In genomic region chr19:9055153-9055552, GRCm38 (mm10) we compare ENCODE assay signal across 11 mouse cellular contexts. TPM values are rescaled to one million over a fixed set of nuclear protein-coding genes. Genes with fewer than 3 reads are reported as not detected.
DNase-seq lines count a peak whose midpoint lies in the region; ATAC-seq and TF ChIP-seq lines count a peak whose summit lies in the region.
"Had no signal": no experiment of that assay in that cellular context is flagged by ENCODE, and none has a peak within 500 bp of the region (broad histone marks: within the 10 kb centered on the region; RNA-seq: fewer than 3 reads in every experiment).

No protein-coding gene starts in this region.

- no peaks in the 10 kb centered on the region for H3K9me3 ChIP-seq in forebrain, embryonic 13.5 days (replicated peaks)
- H3K9me3 ChIP-seq in forebrain, embryonic 12.5 days, result no peaks in the 10 kb centered on the region
- H3K9me3 ChIP-seq in midbrain, embryonic 14.5 days (ENCODE audit: control insufficient read depth, low read length), result no peaks in the 10 kb centered on the region
- no peaks in the 10 kb centered on the region for H3K9me3 ChIP-seq in midbrain, embryonic 16.5 days (replicated peaks; ENCODE audit: control insufficient read depth, low read length, poor library complexity, severe bottlenecking)
- no peaks in the 10 kb centered on the region for H3K9me3 ChIP-seq in liver, postnatal 0 days (ENCODE audit: low read length)

- WGBS in forebrain, embryonic 13.5 days, result 33% methylated on average over 2 of the region's 2 CpGs
- WGBS in forebrain, embryonic 12.5 days, result 33% methylated on average over 2 of the region's 2 CpGs
- 20% methylated on average over 2 of the region's 2 CpGs for WGBS in midbrain, embryonic 14.5 days
- whole genome bisulfite sequencing in midbrain, embryonic 16.5 days, result 19% methylated on average over 2 of the region's 2 CpGs
- WGBS in liver, postnatal 0 days (ENCODE audit: insufficient replicate concordance), result 26% methylated on average over 2 of the region's 2 CpGs

- H3K27ac ChIP-seq in forebrain, embryonic 13.5 days, result no peak overlapping the region
- no peak overlapping the region for H3K27ac ChIP-seq in forebrain, embryonic 12.5 days
- no peak overlapping the region for H3K27ac ChIP-seq in midbrain, embryonic 14.5 days (replicated peaks; ENCODE audit: low read depth, low read length)
- H3K27ac ChIP-seq in midbrain, embryonic 16.5 days (ENCODE audit: low read length), result no peak overlapping the region
- no peak overlapping the region for H3K27ac ChIP-seq in liver, postnatal 0 days (ENCODE audit: low read depth)

- no peak overlapping the region for H3K4me2 ChIP-seq in forebrain, embryonic 13.5 days
- H3K4me2 ChIP-seq in forebrain, embryonic 12.5 days, result no peak overlapping the region
- no peak overlapping the region for H3K4me2 ChIP-seq in midbrain, embryonic 14.5 days (ENCODE audit: low read length)
- no peak overlapping the region for H3K4me2 ChIP-seq in midbrain, embryonic 16.5 days (ENCODE audit: low read length)
- H3K4me2 ChIP-seq in liver, postnatal 0 days (ENCODE audit: low read depth, low read length), result no peak overlapping the region

- peak; percentile 68 for TF ChIP-seq CTCF in liver, postnatal 0 days (IDR thresholded peaks at IDR 0.05; ENCODE audit: low read depth)

- peak; percentile 38 for DNase-seq in midbrain, embryonic 14.5 days
- DNase-seq in liver, postnatal 0 days, result no peak
- DNase-seq in thymus, postnatal 25 days, result peak; percentile 66
- DNase-seq in layer of hippocampus, adult 9-11 months, result no peak
- no peak for DNase-seq in gastrocnemius, postnatal 25 days

- no peaks in the 10 kb centered on the region for H3K36me3 ChIP-seq in forebrain, embryonic 13.5 days (ENCODE audit: poor library complexity, severe bottlenecking)
- H3K36me3 ChIP-seq in forebrain, embryonic 12.5 days (replicated peaks), result no peaks in the 10 kb centered on the region
- no peaks in the 10 kb centered on the region for H3K36me3 ChIP-seq in midbrain, embryonic 14.5 days (ENCODE audit: control insufficient read depth, insufficient read depth, low read length)
- no peaks in the 10 kb centered on the region for H3K36me3 ChIP-seq in midbrain, embryonic 16.5 days (ENCODE audit: control insufficient read depth, insufficient read depth, low read length)
- H3K36me3 ChIP-seq in liver, postnatal 0 days (replicated peaks; ENCODE audit: insufficient read depth, low read length), result no peaks in the 10 kb centered on the region

- no peaks in the 10 kb centered on the region for H3K4me1 ChIP-seq in forebrain, embryonic 13.5 days
- no peaks in the 10 kb centered on the region for H3K4me1 ChIP-seq in forebrain, embryonic 12.5 days
- no peaks in the 10 kb centered on the region for H3K4me1 ChIP-seq in midbrain, embryonic 14.5 days (ENCODE audit: control insufficient read depth, insufficient read depth, low read length)
- H3K4me1 ChIP-seq in midbrain, embryonic 16.5 days (ENCODE audit: control insufficient read depth, insufficient read depth, low read length), result no peaks in the 10 kb centered on the region
- H3K4me1 ChIP-seq in liver, postnatal 0 days (ENCODE audit: insufficient read depth), result peaks cover 15% of the 10 kb centered on the region

- ATAC-seq in forebrain, embryonic 13.5 days, result 0 out of 2 replicates have a peak, but pooled peaks have one; percentile 24
- ATAC-seq in forebrain, embryonic 12.5 days (ENCODE audit: low FRiP score), result no peak
- no peak for ATAC-seq in midbrain, embryonic 14.5 days (ENCODE audit: low FRiP score, low TSS enrichment)
- no peak for ATAC-seq in midbrain, embryonic 16.5 days
- ATAC-seq in liver, postnatal 0 days, result peak; percentile 30; the same call in 1 of the 2 replicates

- no peak overlapping the region for H3K9ac ChIP-seq in forebrain, embryonic 13.5 days
- H3K9ac ChIP-seq in forebrain, embryonic 12.5 days, result no peak overlapping the region
- no peak overlapping the region for H3K9ac ChIP-seq in midbrain, embryonic 14.5 days (replicated peaks; ENCODE audit: low read length)
- no peak overlapping the region for H3K9ac ChIP-seq in midbrain, embryonic 16.5 days (ENCODE audit: low read depth, low read length)
- H3K9ac ChIP-seq in liver, postnatal 0 days (replicated peaks), result no peak overlapping the region

- no peaks in the 10 kb centered on the region for H3K27me3 ChIP-seq in forebrain, embryonic 13.5 days
- H3K27me3 ChIP-seq in forebrain, embryonic 12.5 days, result no peaks in the 10 kb centered on the region
- no peaks in the 10 kb centered on the region for H3K27me3 ChIP-seq in midbrain, embryonic 14.5 days (ENCODE audit: control insufficient read depth, insufficient read depth, low read length)
- no peaks in the 10 kb centered on the region for H3K27me3 ChIP-seq in midbrain, embryonic 16.5 days (ENCODE audit: control insufficient read depth, insufficient read depth, low read depth, low read length)
- H3K27me3 ChIP-seq in liver, postnatal 0 days (ENCODE audit: insufficient read depth, low read length), result no peaks in the 10 kb centered on the region

- TF ChIP-seq EP300 in liver, postnatal 0 days (IDR thresholded peaks at IDR 0.05; ENCODE audit: low read depth), result no peak

- H3K4me3 ChIP-seq in forebrain, embryonic 13.5 days, result no peak overlapping the region
- H3K4me3 ChIP-seq in forebrain, embryonic 12.5 days (replicated peaks), result no peak overlapping the region
- no peak overlapping the region for H3K4me3 ChIP-seq in midbrain, embryonic 14.5 days (replicated peaks; ENCODE audit: low read depth, low read length)
- H3K4me3 ChIP-seq in midbrain, embryonic 16.5 days (ENCODE audit: low read depth, low read length), result no peak overlapping the region
- no peak overlapping the region for H3K4me3 ChIP-seq in liver, postnatal 0 days (ENCODE audit: low read depth, low read length)
- H3K4me3 ChIP-seq: erythroblast, embryonic 14.5 days had no signal

RNA-seq across cellular contexts. Expression of gene Scgb1a1, which starts 32.6 kb away (rescaled TPM):
- polyA plus RNA-seq in forebrain, embryonic 13.5 days (2015; fragmentation: Nextera tagmentation; extraction: Ambion mirVana), result not detected in 2 replicates
- not detected in 2 replicates for polyA plus RNA-seq in forebrain, embryonic 12.5 days (2016; fragmentation: Nextera tagmentation; extraction: Ambion mirVana)
- polyA plus RNA-seq in midbrain, embryonic 14.5 days (2014; fragmentation: Nextera tagmentation; extraction: Ambion mirVana), result not detected in 2 replicates
- not detected in 2 replicates for polyA plus RNA-seq in midbrain, embryonic 16.5 days (2015; fragmentation: Nextera tagmentation; extraction: Ambion mirVana)
- 0.85 and 3.7 TPM in 2 replicates for polyA plus RNA-seq in liver, postnatal 0 days (2015; fragmentation: Nextera tagmentation; extraction: Ambion mirVana)
- not detected for total RNA-seq in gastrocnemius, postnatal 25 days (2021)
- total RNA-seq: ES-E14; layer of hippocampus, postnatal 25 days had no signal
- polyA plus RNA-seq: erythroblast, embryonic 14.5 days had no signal

Comparison
In these comparisons a context has a peak if more than half of its experiments do, and no peak if none do; other contexts are left out.
1. ATAC-seq: peak in forebrain, embryonic 13.5 days (single experiment) and liver, postnatal 0 days (single experiment); none in forebrain, embryonic 12.5 days (single experiment), midbrain, embryonic 14.5 days (single experiment) and midbrain, embryonic 16.5 days (single experiment).
2. DNase-seq: peak in midbrain, embryonic 14.5 days (single experiment) and thymus, postnatal 25 days (single experiment); none in liver, postnatal 0 days (single experiment), layer of hippocampus, adult 9-11 months (single experiment) and gastrocnemius, postnatal 25 days (single experiment).